Mouse (Mus musculus): ENCODE results near the gene Rxfp2. TPM values are rescaled to one million over a fixed set of nuclear protein-coding genes. Genes with fewer than 3 reads are reported as not detected.

The Rxfp2 gene
- polyA plus RNA-seq, 1 experiment from 2014 or later: 0.34 TPM

DNA sequence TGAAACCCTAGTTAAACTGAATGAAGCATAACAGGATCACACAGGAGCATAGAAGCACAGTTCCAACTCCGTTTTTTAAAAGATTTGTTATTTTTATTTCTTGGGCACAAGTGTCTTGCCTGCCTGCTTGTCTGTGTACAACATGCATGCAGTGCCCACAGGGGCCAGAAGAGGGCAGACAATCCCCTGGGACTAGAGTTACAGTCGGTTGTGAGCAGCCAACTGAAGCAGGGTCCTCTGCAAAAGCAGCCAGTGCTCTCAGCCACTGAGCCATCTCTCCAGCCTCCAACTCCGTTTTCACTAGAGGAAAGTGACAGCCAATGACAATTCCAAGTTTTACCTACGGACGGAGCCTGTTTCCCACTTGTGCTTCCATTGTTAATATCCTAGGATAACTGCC lies 33.4 kb downstream of the Rxfp2 start:
- Histone ChIP-seq H3K4me1 (ENCODE audit: control insufficient read depth, insufficient read depth, low read length) (no peaks in the 10 kb centered on the region), H3K36me3 (ENCODE audit: control insufficient read depth, insufficient read depth, low read length) (no peaks in the 10 kb centered on the region), H3K4me2 (ENCODE audit: low read depth, low read length) (no peak overlapping the region), H3K9ac (ENCODE audit: low read length) (no peak overlapping the region), H3K9me3 (replicated peaks; ENCODE audit: control insufficient read depth, low read length) (no peaks in the 10 kb centered on the region), H3K27ac (ENCODE audit: low read length) (no peak overlapping the region), H3K4me3 (replicated peaks; ENCODE audit: low read length) (no peak overlapping the region), H3K27me3 (ENCODE audit: control insufficient read depth, insufficient read depth, low read length) (no peaks in the 10 kb centered on the region)
- ATAC-seq (ENCODE audit: insufficient read depth, low FRiP score): no peak
- 57% methylated on average over 5 of the region's 5 CpGs for WGBS

DNA sequence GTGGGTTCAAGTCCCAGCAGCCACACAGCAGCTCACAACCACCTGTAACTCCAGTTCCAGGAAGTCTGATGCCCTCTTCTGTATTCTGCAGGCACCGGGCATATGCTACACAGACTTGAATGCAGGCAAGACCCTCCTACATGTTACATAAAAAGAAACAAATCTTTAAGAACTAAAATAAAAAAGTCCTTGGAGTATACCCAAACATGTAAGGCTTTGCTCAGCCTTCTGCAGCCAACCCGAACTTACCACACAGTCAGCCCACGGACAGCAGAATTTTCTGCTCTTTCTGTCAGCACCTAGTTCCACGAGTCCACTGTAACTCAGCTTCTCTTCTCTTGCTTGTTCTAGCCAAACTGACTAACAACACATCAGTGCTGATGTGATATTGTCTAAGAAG lies 34.8 kb downstream of the Rxfp2 start:
- H3K9me3 ChIP-seq (replicated peaks; ENCODE audit: control insufficient read depth, low read length): no peaks in the 10 kb centered on the region
- no peak overlapping the region for H3K4me3 ChIP-seq (replicated peaks; ENCODE audit: low read length)
- 81% methylated on average over 4 of the region's 4 CpGs for WGBS
- H3K4me1 ChIP-seq (ENCODE audit: control insufficient read depth, insufficient read depth, low read length): no peaks in the 10 kb centered on the region
- no peak for ATAC-seq (ENCODE audit: insufficient read depth, low FRiP score)
- no peak overlapping the region for H3K9ac ChIP-seq (ENCODE audit: low read length)
- H3K4me2 ChIP-seq (ENCODE audit: low read depth, low read length): no peak overlapping the region
- no peaks in the 10 kb centered on the region for H3K27me3 ChIP-seq (ENCODE audit: control insufficient read depth, insufficient read depth, low read length)
- H3K27ac ChIP-seq (ENCODE audit: low read length): no peak overlapping the region
- no peaks in the 10 kb centered on the region for H3K36me3 ChIP-seq (ENCODE audit: control insufficient read depth, insufficient read depth, low read length)

- H3K27ac ChIP-seq (ENCODE audit: low read length): no peak overlapping the region
- WGBS: 81% methylated on average over 7 of the region's 7 CpGs
- no peaks in the 10 kb centered on the region for H3K9me3 ChIP-seq (replicated peaks; ENCODE audit: control insufficient read depth, low read length)
- H3K4me3 ChIP-seq (replicated peaks; ENCODE audit: low read length): no peak overlapping the region
- no peaks in the 10 kb centered on the region for H3K36me3 ChIP-seq (ENCODE audit: control insufficient read depth, insufficient read depth, low read length)
- no peak for ATAC-seq (ENCODE audit: insufficient read depth, low FRiP score)
- no peaks in the 10 kb centered on the region for H3K27me3 ChIP-seq (ENCODE audit: control insufficient read depth, insufficient read depth, low read length)
- no peak overlapping the region for H3K4me2 ChIP-seq (ENCODE audit: low read depth, low read length)
- H3K4me1 ChIP-seq (ENCODE audit: control insufficient read depth, insufficient read depth, low read length): no peaks in the 10 kb centered on the region
- no peak overlapping the region for H3K9ac ChIP-seq (ENCODE audit: low read length)
These were observed 35.5 kb downstream of the Rxfp2 start for GRCm38 (mm10) chr5:150053956-150054355.

GRCm38 (mm10) chr5:150055322-150055721 lies 36.8 kb downstream of the Rxfp2 start:
- Histone ChIP-seq H3K4me1 (ENCODE audit: control insufficient read depth, insufficient read depth, low read length) (no peaks in the 10 kb centered on the region), H3K36me3 (ENCODE audit: control insufficient read depth, insufficient read depth, low read length) (no peaks in the 10 kb centered on the region), H3K4me2 (ENCODE audit: low read depth, low read length) (no peak overlapping the region), H3K9me3 (replicated peaks; ENCODE audit: control insufficient read depth, low read length) (no peaks in the 10 kb centered on the region), H3K9ac (ENCODE audit: low read length) (no peak overlapping the region), H3K4me3 (replicated peaks; ENCODE audit: low read length) (no peak overlapping the region), H3K27me3 (ENCODE audit: control insufficient read depth, insufficient read depth, low read length) (no peaks in the 10 kb centered on the region), H3K27ac (ENCODE audit: low read length) (no peak overlapping the region)
- WGBS: 81% methylated on average over 1 of the region's 1 CpGs
- ATAC-seq (ENCODE audit: insufficient read depth, low FRiP score): no peak

DNA sequence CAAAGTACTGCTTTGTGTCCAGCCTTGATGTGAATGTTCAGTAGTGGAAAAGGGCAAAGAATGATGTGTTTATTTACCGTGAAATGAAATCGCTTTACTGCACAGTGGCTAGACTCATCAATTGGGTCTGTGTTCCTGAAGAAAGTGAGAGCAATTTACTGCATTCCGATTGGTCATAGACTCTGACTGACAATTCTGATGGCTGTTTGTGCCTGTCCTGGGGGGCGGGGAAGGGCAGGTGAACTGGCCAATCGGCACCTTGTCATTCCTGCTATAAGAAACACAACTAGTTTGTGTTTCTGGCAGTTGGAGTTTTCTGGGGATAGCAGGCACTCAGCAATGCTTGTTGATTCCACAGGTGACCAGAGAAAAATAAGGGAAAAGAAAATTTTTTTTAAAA lies 37.6 kb downstream of the Rxfp2 start:
- no peak for ATAC-seq (ENCODE audit: insufficient read depth, low FRiP score)
- Histone ChIP-seq H3K9ac (ENCODE audit: low read length) (no peak overlapping the region), H3K36me3 (ENCODE audit: control insufficient read depth, insufficient read depth, low read length) (no peaks in the 10 kb centered on the region), H3K27me3 (ENCODE audit: control insufficient read depth, insufficient read depth, low read length) (no peaks in the 10 kb centered on the region), H3K4me3 (replicated peaks; ENCODE audit: low read length) (no peak overlapping the region), H3K4me2 (ENCODE audit: low read depth, low read length) (no peak overlapping the region), H3K4me1 (ENCODE audit: control insufficient read depth, insufficient read depth, low read length) (no peaks in the 10 kb centered on the region), H3K27ac (ENCODE audit: low read length) (no peak overlapping the region), H3K9me3 (replicated peaks; ENCODE audit: control insufficient read depth, low read length) (peaks cover 3% of the 10 kb centered on the region; the same call in 1 of the 2 replicates)
- 78% methylated on average over 5 of the region's 5 CpGs for WGBS

GRCm38 (mm10) chr5:150058845-150059244 lies 40.4 kb downstream of the Rxfp2 start:
- no peaks in the 10 kb centered on the region for H3K36me3 ChIP-seq (ENCODE audit: control insufficient read depth, insufficient read depth, low read length)
- 74% methylated on average over 5 of the region's 5 CpGs for WGBS

GRCm38 (mm10) chr5:150059466-150059865 lies 41.0 kb downstream of the Rxfp2 start:
- no peak overlapping the region for H3K4me2 ChIP-seq (ENCODE audit: low read depth, low read length)
- 86% methylated on average over 9 of the region's 9 CpGs for whole genome bisulfite sequencing
- no peak overlapping the region for H3K9ac ChIP-seq (ENCODE audit: low read length)
- H3K36me3 ChIP-seq (ENCODE audit: control insufficient read depth, insufficient read depth, low read length): no peaks in the 10 kb centered on the region
- H3K9me3 ChIP-seq (replicated peaks; ENCODE audit: control insufficient read depth, low read length): peaks cover 4% of the 10 kb centered on the region; the same call in 1 of the 2 replicates
- no peak overlapping the region for H3K4me3 ChIP-seq (replicated peaks; ENCODE audit: low read length)
- no peaks in the 10 kb centered on the region for H3K4me1 ChIP-seq (ENCODE audit: control insufficient read depth, insufficient read depth, low read length)
- H3K27ac ChIP-seq (ENCODE audit: low read length): no peak overlapping the region
- no peaks in the 10 kb centered on the region for H3K27me3 ChIP-seq (ENCODE audit: control insufficient read depth, insufficient read depth, low read length)
- no peak for ATAC-seq (ENCODE audit: insufficient read depth, low FRiP score)

More at GRCm38 (mm10) chr5:150058845-150059244, 40.4 kb downstream of the Rxfp2 start:
- H3K9ac ChIP-seq (ENCODE audit: low read length): no peak overlapping the region
- peaks cover 4% of the 10 kb centered on the region; the same call in 1 of the 2 replicates for H3K9me3 ChIP-seq (replicated peaks; ENCODE audit: control insufficient read depth, low read length)
- no peak for ATAC-seq (ENCODE audit: insufficient read depth, low FRiP score)
- no peaks in the 10 kb centered on the region for H3K4me1 ChIP-seq (ENCODE audit: control insufficient read depth, insufficient read depth, low read length)
- H3K4me3 ChIP-seq (replicated peaks; ENCODE audit: low read length): no peak overlapping the region
- no peak overlapping the region for H3K4me2 ChIP-seq (ENCODE audit: low read depth, low read length)
- no peaks in the 10 kb centered on the region for H3K27me3 ChIP-seq (ENCODE audit: control insufficient read depth, insufficient read depth, low read length)
- H3K27ac ChIP-seq (ENCODE audit: low read length): no peak overlapping the region

DNA sequence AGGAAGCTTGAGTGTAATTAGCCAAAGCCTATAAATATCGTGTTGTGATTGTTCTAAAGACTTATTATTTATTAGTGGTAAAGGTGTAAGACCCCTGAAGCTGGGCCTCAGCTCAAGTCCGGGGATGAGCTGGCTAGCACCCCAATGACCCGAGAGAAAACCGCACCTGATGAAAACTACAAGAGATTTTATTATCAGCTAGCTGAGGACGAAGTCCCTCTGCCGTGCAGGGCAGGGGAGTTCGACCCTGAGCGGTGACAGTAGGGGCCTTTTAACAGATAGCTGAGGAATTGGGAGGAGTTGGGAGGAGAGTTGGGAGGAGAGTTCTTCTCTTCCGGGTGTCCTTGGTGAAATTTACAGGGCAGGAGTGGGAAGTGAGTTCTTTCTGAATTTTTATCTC lies 42.6 kb downstream of the Rxfp2 start:
- Histone ChIP-seq H3K27me3 (ENCODE audit: control insufficient read depth, insufficient read depth, low read length) (no peaks in the 10 kb centered on the region), H3K9me3 (replicated peaks; ENCODE audit: control insufficient read depth, low read length) (peaks cover 4% of the 10 kb centered on the region; the same call in 1 of the 2 replicates), H3K4me3 (replicated peaks; ENCODE audit: low read length) (no peak overlapping the region), H3K4me2 (ENCODE audit: low read depth, low read length) (no peak overlapping the region), H3K9ac (ENCODE audit: low read length) (no peak overlapping the region), H3K4me1 (ENCODE audit: control insufficient read depth, insufficient read depth, low read length) (no peaks in the 10 kb centered on the region), H3K27ac (ENCODE audit: low read length) (no peak overlapping the region), H3K36me3 (ENCODE audit: control insufficient read depth, insufficient read depth, low read length) (no peaks in the 10 kb centered on the region)
- ATAC-seq (ENCODE audit: insufficient read depth, low FRiP score): no peak
- 85% methylated on average over 9 of the region's 9 CpGs for WGBS

DNA sequence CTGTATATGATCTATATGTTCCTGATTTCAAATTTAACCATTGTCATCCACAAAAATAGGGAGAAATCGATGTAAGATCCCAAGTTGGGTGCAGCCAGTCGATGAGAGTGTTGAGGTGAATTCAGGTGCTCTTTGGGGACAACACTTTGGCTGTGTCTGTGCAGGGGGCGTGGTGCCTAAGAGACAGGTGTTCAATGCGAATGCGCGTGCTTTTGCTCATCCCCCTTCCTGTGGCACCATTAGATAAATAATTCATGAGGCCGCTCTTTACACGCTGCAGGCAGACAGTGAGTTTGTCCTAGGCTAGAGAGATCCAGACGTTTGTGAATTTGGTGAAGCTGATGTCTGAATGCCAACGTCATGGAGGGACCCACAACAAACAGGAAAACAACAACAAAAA lies 45.8 kb downstream of the Rxfp2 start:
- H3K27me3 ChIP-seq (ENCODE audit: control insufficient read depth, insufficient read depth, low read length): no peaks in the 10 kb centered on the region
- no peak overlapping the region for H3K9ac ChIP-seq (ENCODE audit: low read length)
- ATAC-seq (ENCODE audit: insufficient read depth, low FRiP score): no peak
- no peak overlapping the region for H3K4me2 ChIP-seq (ENCODE audit: low read depth, low read length)
- no peaks in the 10 kb centered on the region for H3K36me3 ChIP-seq (ENCODE audit: control insufficient read depth, insufficient read depth, low read length)
- H3K4me1 ChIP-seq (ENCODE audit: control insufficient read depth, insufficient read depth, low read length): no peaks in the 10 kb centered on the region
- WGBS: 61% methylated on average over 10 of the region's 10 CpGs
- H3K27ac ChIP-seq (ENCODE audit: low read length): no peak overlapping the region
- peaks cover 4% of the 10 kb centered on the region; the same call in 1 of the 2 replicates for H3K9me3 ChIP-seq (replicated peaks; ENCODE audit: control insufficient read depth, low read length)
- no peak overlapping the region for H3K4me3 ChIP-seq (replicated peaks; ENCODE audit: low read length)

DNA sequence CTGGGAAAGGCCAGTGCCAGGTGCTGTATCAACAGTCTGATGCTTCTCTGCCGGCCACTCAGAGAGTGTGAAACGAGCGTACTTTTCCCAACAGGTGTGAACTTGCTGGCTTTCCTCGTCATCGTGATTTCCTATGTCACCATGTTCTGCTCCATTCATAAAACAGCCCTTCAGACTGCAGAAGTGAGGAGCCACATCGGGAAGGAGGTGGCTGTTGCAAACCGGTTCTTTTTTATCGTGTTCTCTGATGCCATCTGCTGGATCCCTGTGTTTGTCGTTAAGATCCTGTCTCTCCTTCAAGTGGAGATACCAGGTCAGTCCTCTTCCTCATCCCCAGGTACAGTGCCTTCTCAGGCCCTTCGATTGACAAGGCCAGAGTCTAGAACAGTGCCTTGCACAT lies 51.6 kb downstream of the Rxfp2 start:
- H3K4me2 ChIP-seq (ENCODE audit: low read depth, low read length): no peak overlapping the region
- H3K4me1 ChIP-seq (ENCODE audit: control insufficient read depth, insufficient read depth, low read length): no peaks in the 10 kb centered on the region
- H3K36me3 ChIP-seq (ENCODE audit: control insufficient read depth, insufficient read depth, low read length): no peaks in the 10 kb centered on the region
- H3K27me3 ChIP-seq (ENCODE audit: control insufficient read depth, insufficient read depth, low read length): no peaks in the 10 kb centered on the region
- H3K9ac ChIP-seq (ENCODE audit: low read length): no peak overlapping the region
- ATAC-seq (ENCODE audit: insufficient read depth, low FRiP score): no peak
- WGBS: 12% methylated on average over 10 of the region's 10 CpGs
- H3K27ac ChIP-seq (ENCODE audit: low read length): no peak overlapping the region
- H3K9me3 ChIP-seq (replicated peaks; ENCODE audit: control insufficient read depth, low read length): no peaks in the 10 kb centered on the region
- H3K4me3 ChIP-seq (replicated peaks; ENCODE audit: low read length): no peak overlapping the region

Data from stomach, embryonic 16.5 days (tissue).